Mouse (Mus musculus): ENCODE measurements around the gene Dtx3. TPM values are rescaled to one million over a fixed set of nuclear protein-coding genes. Genes with fewer than 3 reads are reported as not detected.

Gene Dtx3
- polyA plus RNA-seq, 1 experiment from 2014 or later = 117 TPM

DNA sequence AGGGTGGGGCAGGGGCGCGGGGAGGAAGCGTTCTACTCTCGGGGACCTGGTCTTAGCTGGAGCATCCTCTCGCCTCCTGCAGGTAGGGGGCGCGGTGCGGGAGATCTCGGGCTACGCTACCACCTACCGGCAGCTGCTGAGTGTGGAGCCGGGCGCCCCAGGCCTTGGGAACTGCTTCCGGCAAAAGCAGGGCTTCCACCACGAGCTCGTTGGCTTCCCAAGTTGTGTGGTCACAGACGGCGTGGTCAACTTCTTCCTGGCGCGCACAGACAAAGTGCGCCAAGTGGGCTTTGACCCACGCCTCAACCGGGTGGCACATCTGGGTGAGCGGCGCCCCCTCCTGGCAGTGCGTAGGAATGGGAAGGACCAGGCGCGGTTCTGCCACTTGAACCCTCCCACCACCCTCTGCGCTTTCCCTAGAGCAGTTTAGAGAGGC lies 24.7 kb downstream of the Dtx3 start:
- Histone ChIP-seq H3K4me3 (ENCODE audit: low read length) (peak overlapping the region; percentile 38), H3K36me3 (ENCODE audit: control insufficient read depth, insufficient read depth, low read length) (no peaks in the 10 kb centered on the region), H3K4me2 (replicated peaks; ENCODE audit: low read depth, low read length) (peak overlapping the region; percentile 67), H3K9me3 (ENCODE audit: control insufficient read depth, low read length) (no peaks in the 10 kb centered on the region), H3K27me3 (ENCODE audit: control insufficient read depth, insufficient read depth, low read length) (peaks cover 48% of the 10 kb centered on the region), H3K4me1 (ENCODE audit: control insufficient read depth, insufficient read depth, low read length) (peaks cover 15% of the 10 kb centered on the region), H3K27ac (ENCODE audit: low read depth, low read length) (no peak overlapping the region), H3K9ac (ENCODE audit: low read depth, low read length) (peak overlapping the region; percentile 31; the same call in 1 of the 2 replicates)
- WGBS = 1% methylated on average over 26 of the region's 29 CpGs
- peak; percentile 77 for ATAC-seq (ENCODE audit: low FRiP score, low TSS enrichment)

DNA sequence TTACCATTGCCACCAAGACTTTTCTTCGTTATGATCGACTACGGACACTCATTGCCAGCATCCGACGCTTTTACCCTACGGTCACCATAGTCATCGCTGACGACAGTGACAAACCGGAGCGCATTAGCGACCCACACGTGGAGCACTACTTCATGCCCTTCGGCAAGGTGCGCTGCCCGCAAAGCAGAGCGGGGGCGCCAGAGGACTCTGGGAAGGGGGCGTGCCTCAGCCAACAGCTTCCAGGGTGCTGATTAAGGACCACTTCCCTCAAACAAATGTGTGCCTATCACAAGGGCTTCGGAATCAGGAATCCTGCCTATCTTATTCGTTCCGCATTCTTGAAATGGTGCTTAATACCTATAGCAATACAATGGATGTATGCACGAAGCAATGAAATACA lies 25.5 kb downstream of the Dtx3 start:
- WGBS = 3% methylated on average over 22 of the region's 22 CpGs
- peak overlapping the region; percentile 12; the same call in 1 of the 2 replicates for H3K9ac ChIP-seq (ENCODE audit: low read depth, low read length)
- H3K4me3 ChIP-seq (ENCODE audit: low read length) = peak overlapping the region; percentile 38; the same call in 1 of the 2 replicates
- ATAC-seq (ENCODE audit: low FRiP score, low TSS enrichment) = no peak
- H3K36me3 ChIP-seq (ENCODE audit: control insufficient read depth, insufficient read depth, low read length) = no peaks in the 10 kb centered on the region
- H3K27ac ChIP-seq (ENCODE audit: low read depth, low read length) = no peak overlapping the region
- no peaks in the 10 kb centered on the region for H3K9me3 ChIP-seq (ENCODE audit: control insufficient read depth, low read length)
- peaks cover 21% of the 10 kb centered on the region for H3K4me1 ChIP-seq (ENCODE audit: control insufficient read depth, insufficient read depth, low read length)
- peak overlapping the region; percentile 67 for H3K4me2 ChIP-seq (replicated peaks; ENCODE audit: low read depth, low read length)
- H3K27me3 ChIP-seq (ENCODE audit: control insufficient read depth, insufficient read depth, low read length) = peaks cover 56% of the 10 kb centered on the region

DNA sequence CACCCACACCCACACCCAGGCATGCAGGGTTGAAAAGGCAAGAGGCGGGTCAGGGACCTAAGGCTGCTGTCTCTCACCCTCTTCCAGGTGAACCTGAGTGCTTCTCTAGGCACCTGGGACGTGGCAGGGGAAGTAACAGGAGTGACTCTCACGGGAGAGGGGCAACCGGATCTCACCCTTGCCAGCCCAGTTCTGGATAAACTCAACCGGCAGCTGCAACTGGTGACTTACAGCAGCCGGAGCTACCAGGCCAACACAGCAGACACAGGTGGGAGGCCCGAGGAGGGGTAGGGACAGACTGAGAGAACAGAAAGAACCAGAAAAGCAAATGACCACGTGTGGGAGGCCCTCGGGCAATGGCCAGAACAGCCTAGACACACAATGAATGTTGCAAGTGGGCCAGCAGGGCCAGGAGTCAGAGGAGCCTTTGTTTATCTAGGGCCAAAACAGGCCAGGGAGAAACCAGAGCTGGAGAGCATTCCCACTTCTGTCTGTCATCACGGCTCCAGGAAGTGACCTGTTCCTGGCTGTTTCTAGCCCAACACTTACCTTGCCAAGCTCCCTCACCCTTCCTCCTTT lies 27.8 kb downstream of the Dtx3 start:
- H3K27me3 ChIP-seq (ENCODE audit: control insufficient read depth, insufficient read depth, low read length) = peaks cover 60% of the 10 kb centered on the region
- H3K4me1 ChIP-seq (ENCODE audit: control insufficient read depth, insufficient read depth, low read length) = peaks cover 21% of the 10 kb centered on the region
- no peak overlapping the region for H3K27ac ChIP-seq (ENCODE audit: low read depth, low read length)
- WGBS = 33% methylated on average over 10 of the region's 10 CpGs
- H3K36me3 ChIP-seq (ENCODE audit: control insufficient read depth, insufficient read depth, low read length) = no peaks in the 10 kb centered on the region
- H3K9ac ChIP-seq (ENCODE audit: low read depth, low read length) = no peak overlapping the region
- H3K4me2 ChIP-seq (replicated peaks; ENCODE audit: low read depth, low read length) = no peak overlapping the region
- H3K9me3 ChIP-seq (ENCODE audit: control insufficient read depth, low read length) = no peaks in the 10 kb centered on the region
- no peak overlapping the region for H3K4me3 ChIP-seq (ENCODE audit: low read length)
- no peak for ATAC-seq (ENCODE audit: low FRiP score, low TSS enrichment)

DNA sequence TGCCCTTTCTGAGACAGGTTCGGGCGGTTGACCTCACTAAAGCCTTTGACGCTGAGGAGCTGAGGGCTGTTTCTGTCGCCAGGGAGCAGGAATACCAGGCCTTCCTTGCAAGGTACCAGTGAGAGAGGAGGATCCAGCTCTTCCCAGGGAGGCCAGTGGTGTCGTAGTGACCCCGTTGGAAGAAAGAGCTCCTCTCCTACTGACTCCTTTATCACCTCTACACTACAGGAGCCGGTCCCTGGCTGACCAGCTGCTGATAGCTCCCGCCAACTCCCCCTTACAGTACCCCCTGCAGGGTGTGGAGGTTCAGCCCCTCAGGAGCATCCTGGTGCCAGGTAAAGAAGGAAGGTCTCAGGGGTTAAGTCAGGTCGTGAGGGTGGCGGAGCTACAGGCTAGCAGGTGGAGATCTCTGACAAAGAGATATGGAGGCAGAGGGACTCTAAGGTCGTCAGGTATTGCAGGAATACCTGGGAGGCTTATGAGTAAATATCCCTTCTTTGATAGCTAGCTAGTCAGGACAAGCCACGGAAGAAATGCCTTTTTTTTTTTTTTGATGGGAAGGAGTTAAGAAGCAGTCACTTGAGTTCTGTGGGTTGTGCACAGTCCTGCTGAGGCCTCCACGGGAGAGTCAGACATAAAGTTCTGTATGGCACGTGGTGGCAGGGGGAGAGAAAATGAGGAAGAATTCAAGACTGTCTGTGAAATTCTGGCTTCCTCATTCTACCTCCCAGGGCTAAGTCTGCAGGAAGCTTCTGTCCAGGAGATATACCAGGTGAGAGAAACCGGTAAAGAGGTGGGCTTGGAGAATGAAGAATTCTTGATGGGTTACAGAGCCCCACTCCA lies 28.5 kb downstream of the Dtx3 start:
- Histone ChIP-seq H3K4me1 (ENCODE audit: control insufficient read depth, insufficient read depth, low read length) (peaks cover 21% of the 10 kb centered on the region), H3K9ac (ENCODE audit: low read depth, low read length) (no peak overlapping the region), H3K4me2 (replicated peaks; ENCODE audit: low read depth, low read length) (peak overlapping the region; percentile 100; the same call in 1 of the 2 replicates), H3K27ac (ENCODE audit: low read depth, low read length) (no peak overlapping the region), H3K27me3 (ENCODE audit: control insufficient read depth, insufficient read depth, low read length) (peaks cover 58% of the 10 kb centered on the region), H3K4me3 (ENCODE audit: low read length) (no peak overlapping the region), H3K36me3 (ENCODE audit: control insufficient read depth, insufficient read depth, low read length) (no peaks in the 10 kb centered on the region), H3K9me3 (ENCODE audit: control insufficient read depth, low read length) (no peaks in the 10 kb centered on the region)
- ATAC-seq (ENCODE audit: low FRiP score, low TSS enrichment) = no peak
- WGBS = 21% methylated on average over 15 of the region's 15 CpGs

DNA sequence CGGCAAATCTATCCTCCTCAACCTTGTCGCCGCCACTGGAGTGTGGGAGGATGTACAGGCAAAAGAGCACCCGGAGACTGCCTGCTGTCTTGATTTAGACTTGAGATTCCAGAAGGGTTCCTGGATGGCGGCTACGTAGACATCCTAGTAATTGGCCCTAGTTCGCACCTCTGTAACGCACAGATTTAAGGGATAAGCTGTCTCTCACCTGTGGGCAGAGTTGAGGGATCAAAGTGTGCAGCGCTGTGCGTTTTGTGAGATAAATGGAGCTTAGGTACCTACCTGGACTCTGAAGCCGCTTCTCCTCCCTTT lies 29.2 kb downstream of the Dtx3 start:
- ATAC-seq (ENCODE audit: low FRiP score, low TSS enrichment) = no peak; the same call in 1 of the 2 replicates
- Histone ChIP-seq H3K4me1 (ENCODE audit: control insufficient read depth, insufficient read depth, low read length) (peaks cover 21% of the 10 kb centered on the region), H3K36me3 (ENCODE audit: control insufficient read depth, insufficient read depth, low read length) (no peaks in the 10 kb centered on the region), H3K27me3 (ENCODE audit: control insufficient read depth, insufficient read depth, low read length) (peaks cover 54% of the 10 kb centered on the region), H3K9ac (ENCODE audit: low read depth, low read length) (peak overlapping the region; percentile 69; the same call in 1 of the 2 replicates), H3K27ac (ENCODE audit: low read depth, low read length) (no peak overlapping the region), H3K9me3 (ENCODE audit: control insufficient read depth, low read length) (no peaks in the 10 kb centered on the region), H3K4me3 (ENCODE audit: low read length) (peak overlapping the region; percentile 60), H3K4me2 (replicated peaks; ENCODE audit: low read depth, low read length) (peak overlapping the region; percentile 100)
- 4% methylated on average over 11 of the region's 11 CpGs for WGBS

DNA sequence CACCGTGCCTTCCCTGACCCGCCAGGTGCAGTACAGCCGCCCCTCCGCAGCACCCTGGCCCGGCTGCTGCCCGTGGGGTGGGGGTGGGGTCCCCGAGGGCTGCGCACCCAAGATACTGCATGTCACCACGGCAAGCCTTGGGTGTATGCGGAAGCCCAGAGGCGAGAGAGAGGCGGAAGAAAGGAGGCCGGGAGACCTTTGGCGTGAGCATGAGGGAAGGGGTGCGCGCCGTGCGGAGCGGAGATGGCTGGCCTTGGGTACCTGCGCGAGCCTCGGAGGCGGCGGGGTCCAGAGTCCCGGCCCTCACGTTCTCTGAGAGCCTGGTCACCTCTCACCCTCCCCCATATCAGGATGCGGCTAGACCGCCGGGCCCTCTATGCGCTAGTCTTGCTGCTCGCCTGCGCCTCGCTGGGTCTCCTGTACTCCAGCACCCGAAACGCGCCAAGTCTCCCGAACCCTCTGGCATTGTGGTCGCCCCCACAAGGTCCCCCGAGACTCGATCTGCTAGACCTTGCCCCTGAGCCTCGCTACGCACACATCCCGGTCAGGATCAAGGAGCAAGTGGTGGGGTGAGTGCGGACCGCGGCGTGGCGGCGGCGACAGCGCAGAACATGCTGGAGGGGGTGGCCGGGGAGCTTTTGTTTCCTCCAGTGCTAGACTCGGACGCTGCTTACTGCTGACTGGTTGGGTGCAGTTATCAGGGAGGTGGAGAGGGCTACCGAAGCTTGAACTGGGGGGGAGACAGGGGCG lies 29.7 kb downstream of the Dtx3 start:
- 1% methylated on average over 54 of the region's 56 CpGs for WGBS
- H3K36me3 ChIP-seq (ENCODE audit: control insufficient read depth, insufficient read depth, low read length) = no peaks in the 10 kb centered on the region
- peaks cover 21% of the 10 kb centered on the region for H3K4me1 ChIP-seq (ENCODE audit: control insufficient read depth, insufficient read depth, low read length)
- H3K9ac ChIP-seq (ENCODE audit: low read depth, low read length) = peak overlapping the region; percentile 69
- peak overlapping the region; percentile 100 for H3K4me2 ChIP-seq (replicated peaks; ENCODE audit: low read depth, low read length)
- H3K27ac ChIP-seq (ENCODE audit: low read depth, low read length) = no peak overlapping the region
- H3K9me3 ChIP-seq (ENCODE audit: control insufficient read depth, low read length) = no peaks in the 10 kb centered on the region
- peaks cover 54% of the 10 kb centered on the region for H3K27me3 ChIP-seq (ENCODE audit: control insufficient read depth, insufficient read depth, low read length)
- peak; percentile 56 for ATAC-seq (ENCODE audit: low FRiP score, low TSS enrichment)
- H3K4me3 ChIP-seq (ENCODE audit: low read length) = peak overlapping the region; percentile 60

DNA sequence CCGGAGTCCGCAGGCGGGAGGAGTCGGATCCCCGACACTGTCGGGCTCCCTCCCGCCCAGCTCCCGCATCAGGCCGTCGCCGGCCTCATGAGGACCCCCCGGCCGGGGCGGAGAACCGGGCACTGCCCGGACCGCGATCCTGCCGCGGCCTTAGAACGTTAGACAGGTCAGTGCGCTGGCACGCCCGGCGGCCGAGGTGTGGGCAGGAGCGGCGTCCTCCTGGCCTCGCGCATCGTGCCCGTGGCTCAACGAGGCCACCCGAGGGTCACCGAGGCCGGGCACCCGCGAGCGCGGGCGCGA lies 30.2 kb downstream of the Dtx3 start:
- H3K36me3 ChIP-seq (ENCODE audit: control insufficient read depth, insufficient read depth, low read length) = no peaks in the 10 kb centered on the region
- ATAC-seq (ENCODE audit: low FRiP score, low TSS enrichment) = peak; percentile 55; the same call in 1 of the 2 replicates
- peaks cover 50% of the 10 kb centered on the region for H3K27me3 ChIP-seq (ENCODE audit: control insufficient read depth, insufficient read depth, low read length)

DNA sequence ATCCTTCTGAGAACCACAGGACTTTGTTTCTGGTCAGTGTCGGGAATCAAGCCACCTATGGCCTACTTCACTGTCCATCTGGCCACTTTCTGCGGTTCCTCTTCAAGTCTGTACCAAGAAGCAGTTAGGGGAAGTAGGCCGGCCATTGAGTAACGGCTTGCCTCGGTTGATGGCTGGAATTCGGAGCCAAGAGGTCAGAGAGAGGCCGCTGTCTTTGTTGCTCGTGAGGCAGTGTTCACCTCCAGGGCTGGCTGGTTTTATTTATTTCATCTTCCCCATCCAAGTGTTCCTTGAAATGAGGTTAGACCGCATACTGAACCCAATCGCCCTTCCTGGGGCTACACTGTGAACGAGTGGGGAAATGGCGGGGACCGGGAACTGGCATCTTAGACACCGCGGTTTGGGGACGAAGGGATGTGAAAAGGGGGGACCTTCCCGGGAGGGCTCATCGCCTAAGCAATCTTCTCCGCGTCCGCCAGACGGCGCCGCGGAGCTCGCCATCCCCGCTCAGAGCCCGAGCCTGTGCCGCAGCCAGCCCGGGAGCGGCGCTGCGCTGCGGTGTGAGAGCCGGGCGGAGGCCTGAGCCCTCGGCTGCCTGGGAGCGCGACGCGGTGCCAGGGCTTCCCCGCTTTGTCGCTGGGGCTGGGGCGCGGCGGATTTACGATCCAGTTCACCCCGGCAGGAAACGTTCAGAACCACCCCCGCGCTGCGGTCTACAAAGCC lies 30.7 kb downstream of the Dtx3 start, which contains the start of gene B4galnt1:
TSS of gene B4galnt1 (plus strand) at position 595 of the 723 bp plus-strand sequence.
- Histone ChIP-seq H3K4me1 (ENCODE audit: control insufficient read depth, insufficient read depth, low read length) (peaks cover 12% of the 10 kb centered on the region; the same call in 1 of the 2 replicates), H3K4me3 (ENCODE audit: low read length) (peak within 1 kb of the TSS; percentile 60), H3K9me3 (ENCODE audit: control insufficient read depth, low read length) (no peaks in the 10 kb centered on the region), H3K9ac (ENCODE audit: low read depth, low read length) (peak within 1 kb of the TSS; percentile 69), H3K27me3 (ENCODE audit: control insufficient read depth, insufficient read depth, low read length) (peaks cover 44% of the 10 kb centered on the region), H3K27ac (ENCODE audit: low read depth, low read length) (no peak within 1 kb of the TSS), H3K36me3 (ENCODE audit: control insufficient read depth, insufficient read depth, low read length) (no peaks in the 10 kb centered on the region), H3K4me2 (replicated peaks; ENCODE audit: low read depth, low read length) (peak within 1 kb of the TSS; percentile 100)
- ATAC-seq (ENCODE audit: low FRiP score, low TSS enrichment) = peak; percentile 84
- WGBS = 2% methylated on average over 51 of the region's 52 CpGs

More for the DNA sequence above, 30.2 kb downstream of the Dtx3 start:
- Histone ChIP-seq H3K27ac (ENCODE audit: low read depth, low read length) (no peak overlapping the region), H3K9me3 (ENCODE audit: control insufficient read depth, low read length) (no peaks in the 10 kb centered on the region), H3K9ac (ENCODE audit: low read depth, low read length) (peak overlapping the region; percentile 69), H3K4me3 (ENCODE audit: low read length) (peak overlapping the region; percentile 60), H3K4me2 (replicated peaks; ENCODE audit: low read depth, low read length) (peak overlapping the region; percentile 100), H3K4me1 (ENCODE audit: control insufficient read depth, insufficient read depth, low read length) (peaks cover 17% of the 10 kb centered on the region)
- under 1% methylated on average over 42 of the region's 42 CpGs for WGBS

Measured in kidney, embryonic 14.5 days (tissue).